Comparison of ENCODE assay signal across 17 mouse cellular contexts in genomic region chr9:94869023-94869799, GRCm38 (mm10).
DNase-seq lines count a peak whose midpoint lies in the region; ATAC-seq and TF ChIP-seq lines count a peak whose summit lies in the region.
"Had no signal": no experiment of that assay in that cellular context is flagged by ENCODE, and none has a peak within 500 bp of the region (broad histone marks: within the 10 kb centered on the region; RNA-seq: fewer than 3 reads in every experiment).

No protein-coding gene starts in this region.

- no peak for TF ChIP-seq POLR2A in brain, embryonic 14.5 days (IDR thresholded peaks at IDR 0.05; ENCODE audit: borderline replicate concordance, extremely low read depth, insufficient read depth, insufficient read length, poor library complexity, severe bottlenecking)

- ATAC-seq in megakaryocyte-erythroid progenitor cell, adult 5-6 weeks (replicated peaks; ENCODE audit: low FRiP score, low TSS enrichment, poor library complexity, severe bottlenecking): 0 out of 2 replicates have a peak, but pooled peaks have one; percentile 41

- peak; percentile 59 for TF ChIP-seq CTCF in layer of hippocampus, adult 2 months (conservative IDR thresholded peaks at IDR 0.05)
- no peak; the same call in 1 of the 2 replicates for TF ChIP-seq CTCF in brain, embryonic 14.5 days (IDR thresholded peaks at IDR 0.05; ENCODE audit: borderline replicate concordance, extremely low read depth, insufficient read depth, insufficient read length)

- H3K4me3 ChIP-seq in layer of hippocampus, adult 2 months: no peak overlapping the region
- H3K4me3 ChIP-seq: limb, embryonic 15.5 days; neural tube, embryonic 12.5 days had no signal

- DNase-seq in embryo, embryonic 10.5 days (ENCODE audit: low spot score): peak; percentile 18
- DNase-seq in embryo, embryonic 9.5 days (ENCODE audit: extremely low spot score): no peak
- no peak for DNase-seq in layer of hippocampus, adult 2 months (ENCODE audit: low spot score in 2 of 2)
- no peak for DNase-seq in layer of hippocampus, adult 9-11 months
- peak; percentile 67 for DNase-seq in brain, embryonic 14.5 days (ENCODE audit: low read depth)
- no peak for DNase-seq in left cerebral cortex, adult 9 months (ENCODE audit: low spot score in 2 of 2)
- no peak for DNase-seq in right cerebral cortex, adult 2 months (ENCODE audit: low spot score in 2 of 2)
- DNase-seq: adrenal gland, postnatal 14 days; B cell, adult 2 months; heart, postnatal 10 days; kidney, postnatal 25 days; layer of hippocampus, postnatal 36 days; midbrain, embryonic 14.5 days; thymus, postnatal 25 days had no signal

- H3K27ac ChIP-seq in layer of hippocampus, adult 2 months: no peak overlapping the region
- H3K27ac ChIP-seq: limb, embryonic 15.5 days; neural tube, embryonic 12.5 days had no signal

Comparison
In these comparisons a context has a peak if more than half of its experiments do, and no peak if none do; other contexts are left out.
1. DNase-seq: peak in embryo, embryonic 10.5 days (single experiment) and brain, embryonic 14.5 days (single experiment); none in embryo, embryonic 9.5 days (single experiment), layer of hippocampus, adult 2 months (0 of 2), layer of hippocampus, adult 9-11 months (single experiment), left cerebral cortex, adult 9 months (0 of 2) and right cerebral cortex, adult 2 months (0 of 2).